Mouse (Mus musculus): Measurements from ENCODE around the gene Ndc80. TPM values are rescaled to one million over a fixed set of nuclear protein-coding genes. Genes with fewer than 3 reads are reported as not detected.

Ndc80 gene
- polyA plus RNA-seq, 1 experiment, result 29.5 TPM

- no peak for TF ChIP-seq POLR2A (IDR thresholded peaks at IDR 0.05; ENCODE audit: low read depth, low read length)
- TF ChIP-seq CTCF (IDR thresholded peaks at IDR 0.05; ENCODE audit: borderline replicate concordance, insufficient read depth, low read length), result no peak
- Histone ChIP-seq H3K4me1 (ENCODE audit: control insufficient read depth, insufficient read depth, low read length) (peaks cover 11% of the 10 kb centered on the region), H3K4me3 (ENCODE audit: insufficient read depth, low read length) (no peak overlapping the region), H3K27ac (ENCODE audit: insufficient read depth, low read length) (no peak overlapping the region)
Measured at GRCm38 (mm10) chr17:71483418-71484060, 43.1 kb downstream of the Ndc80 start.

- Histone ChIP-seq H3K4me1 (ENCODE audit: control insufficient read depth, insufficient read depth, low read length) (peaks cover 7% of the 10 kb centered on the region), H3K4me3 (ENCODE audit: insufficient read depth, low read length) (no peak overlapping the region), H3K27ac (ENCODE audit: insufficient read depth, low read length) (no peak overlapping the region)
- no peak for TF ChIP-seq POLR2A (IDR thresholded peaks at IDR 0.05; ENCODE audit: low read depth, low read length)
- no peak for TF ChIP-seq CTCF (IDR thresholded peaks at IDR 0.05; ENCODE audit: borderline replicate concordance, insufficient read depth, low read length)
Measured at GRCm38 (mm10) chr17:71479381-71479901, 47.2 kb downstream of the Ndc80 start.

GRCm38 (mm10) chr17:71477481-71477880, 49.2 kb downstream of the Ndc80 start:
- H3K27ac ChIP-seq (ENCODE audit: insufficient read depth, low read length), result no peak overlapping the region
- TF ChIP-seq POLR2A (IDR thresholded peaks at IDR 0.05; ENCODE audit: low read depth, low read length), result no peak
- TF ChIP-seq CTCF (IDR thresholded peaks at IDR 0.05; ENCODE audit: borderline replicate concordance, insufficient read depth, low read length), result no peak
- peaks cover 7% of the 10 kb centered on the region for H3K4me1 ChIP-seq (ENCODE audit: control insufficient read depth, insufficient read depth, low read length)
- no peak overlapping the region for H3K4me3 ChIP-seq (ENCODE audit: insufficient read depth, low read length)

GRCm38 (mm10) chr17:71476346-71477020, 50.2 kb downstream of the Ndc80 start:
- H3K27ac ChIP-seq (ENCODE audit: insufficient read depth, low read length), result peak overlapping the region; percentile 73
- no peak for TF ChIP-seq CTCF (IDR thresholded peaks at IDR 0.05; ENCODE audit: borderline replicate concordance, insufficient read depth, low read length)
- no peak for TF ChIP-seq POLR2A (IDR thresholded peaks at IDR 0.05; ENCODE audit: low read depth, low read length)
- H3K4me3 ChIP-seq (ENCODE audit: insufficient read depth, low read length), result no peak overlapping the region
- H3K4me1 ChIP-seq (ENCODE audit: control insufficient read depth, insufficient read depth, low read length), result peaks cover 7% of the 10 kb centered on the region

GRCm38 (mm10) chr17:71475705-71476089, 51.0 kb downstream of the Ndc80 start:
- TF ChIP-seq CTCF (IDR thresholded peaks at IDR 0.05; ENCODE audit: borderline replicate concordance, insufficient read depth, low read length) (no peak), POLR2A (IDR thresholded peaks at IDR 0.05; ENCODE audit: low read depth, low read length) (0 out of 2 replicates have a peak, but pooled peaks have one; percentile 47)
- peaks cover 7% of the 10 kb centered on the region for H3K4me1 ChIP-seq (ENCODE audit: control insufficient read depth, insufficient read depth, low read length)
- peak overlapping the region; percentile 74 for H3K4me3 ChIP-seq (ENCODE audit: insufficient read depth, low read length)
- peak overlapping the region; percentile 92 for H3K27ac ChIP-seq (ENCODE audit: insufficient read depth, low read length)

- H3K4me3 ChIP-seq (ENCODE audit: insufficient read depth, low read length), result peak within 1 kb of the TSS; percentile 92
- H3K4me1 ChIP-seq (ENCODE audit: control insufficient read depth, insufficient read depth, low read length), result peaks cover 7% of the 10 kb centered on the region
- TF ChIP-seq POLR2A (IDR thresholded peaks at IDR 0.05; ENCODE audit: low read depth, low read length), result peak; percentile 63
- no peak for TF ChIP-seq CTCF (IDR thresholded peaks at IDR 0.05; ENCODE audit: borderline replicate concordance, insufficient read depth, low read length)
- peak within 1 kb of the TSS; percentile 92 for H3K27ac ChIP-seq (ENCODE audit: insufficient read depth, low read length)
Measured at GRCm38 (mm10) chr17:71474762-71475704, 51.6 kb downstream of the Ndc80 start, which contains the start of gene Smchd1. Gene Smchd1, minus strand, starts transcription at chr17:71475343.

GRCm38 (mm10) chr17:71474128-71474527, 52.5 kb downstream of the Ndc80 start:
- H3K4me3 ChIP-seq (ENCODE audit: insufficient read depth, low read length), result peak overlapping the region; percentile 92
- TF ChIP-seq POLR2A (IDR thresholded peaks at IDR 0.05; ENCODE audit: low read depth, low read length) (no peak), CTCF (IDR thresholded peaks at IDR 0.05; ENCODE audit: borderline replicate concordance, insufficient read depth, low read length) (no peak)
- H3K27ac ChIP-seq (ENCODE audit: insufficient read depth, low read length), result no peak overlapping the region
- H3K4me1 ChIP-seq (ENCODE audit: control insufficient read depth, insufficient read depth, low read length), result peaks cover 7% of the 10 kb centered on the region

- Histone ChIP-seq H3K4me3 (ENCODE audit: insufficient read depth, low read length) (no peak overlapping the region), H3K27ac (ENCODE audit: insufficient read depth, low read length) (no peak overlapping the region), H3K4me1 (ENCODE audit: control insufficient read depth, insufficient read depth, low read length) (peaks cover under 1% of the 10 kb centered on the region; the same call in 1 of the 2 replicates)
- no peak for TF ChIP-seq POLR2A (IDR thresholded peaks at IDR 0.05; ENCODE audit: low read depth, low read length)
- no peak for TF ChIP-seq CTCF (IDR thresholded peaks at IDR 0.05; ENCODE audit: borderline replicate concordance, insufficient read depth, low read length)
Measured at GRCm38 (mm10) chr17:71471261-71471660, 55.4 kb downstream of the Ndc80 start.

GRCm38 (mm10) chr17:71460312-71460711, 66.3 kb downstream of the Ndc80 start:
- TF ChIP-seq CTCF (IDR thresholded peaks at IDR 0.05; ENCODE audit: borderline replicate concordance, insufficient read depth, low read length) (no peak), POLR2A (IDR thresholded peaks at IDR 0.05; ENCODE audit: low read depth, low read length) (no peak)
- Histone ChIP-seq H3K4me3 (ENCODE audit: insufficient read depth, low read length) (no peak overlapping the region), H3K27ac (ENCODE audit: insufficient read depth, low read length) (no peak overlapping the region), H3K4me1 (ENCODE audit: control insufficient read depth, insufficient read depth, low read length) (no peaks in the 10 kb centered on the region)

Measured in embryonic fibroblast, embryonic 13.5 days (primary cell).